Mouse (Mus musculus): ENCODE results near the gene Ahctf1. TPM values are rescaled to one million over a fixed set of nuclear protein-coding genes. Genes with fewer than 3 reads are reported as not detected.
A peak's percentile ranks its signal among the peaks of the same experiment; 100 is the strongest.

The Ahctf1 gene
- 17.5 and 19.2 TPM in 2 replicates for polyA plus RNA-seq (2014; fragmentation: Nextera tagmentation; extraction: Ambion mirVana)

DNA sequence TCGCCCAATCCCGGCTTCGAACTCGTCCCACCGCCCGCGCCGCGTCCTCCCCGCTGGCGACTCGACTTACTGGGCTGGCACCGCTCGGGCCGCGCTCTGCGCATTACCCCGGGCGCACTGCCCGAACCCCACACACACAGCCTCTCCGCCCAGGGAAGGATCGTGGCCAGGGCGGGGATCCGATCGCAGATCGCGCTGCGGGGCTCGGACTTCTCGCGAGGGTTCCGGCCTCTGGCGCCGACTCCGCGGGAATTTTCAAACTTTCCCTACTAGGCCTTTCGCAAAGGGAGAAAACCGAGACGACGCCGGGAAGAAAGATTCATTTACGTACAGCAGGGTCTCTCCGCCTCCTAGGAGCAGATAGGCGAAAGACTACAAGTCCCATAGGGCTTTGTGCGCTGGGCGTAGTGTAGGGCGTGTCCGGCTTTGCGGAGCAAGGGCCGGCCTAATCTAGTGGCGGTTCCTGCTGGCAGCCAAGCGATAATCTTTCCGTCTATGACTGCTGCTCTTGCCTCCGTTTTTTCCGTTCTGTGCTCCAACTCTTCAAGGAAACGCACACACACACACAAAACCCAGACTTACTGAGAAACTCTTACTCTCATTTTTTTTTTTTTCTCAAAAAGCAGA, at the start of gene Ahctf1:
Ahctf1 (minus strand) TSS at position 168 of the 627 bp plus-strand sequence.
- under 1% methylated on average over 56 of the region's 56 CpGs for WGBS
- no peaks in the 10 kb centered on the region for H3K27me3 ChIP-seq (ENCODE audit: control insufficient read depth, insufficient read depth, low read length)
- H3K4me1 ChIP-seq (replicated peaks; ENCODE audit: control insufficient read depth, insufficient read depth, low read length), result peaks cover 15% of the 10 kb centered on the region
- H3K36me3 ChIP-seq (replicated peaks; ENCODE audit: control insufficient read depth, insufficient read depth), result peaks cover 4% of the 10 kb centered on the region
- peak within 1 kb of the TSS; percentile 92 for H3K27ac ChIP-seq
- no peaks in the 10 kb centered on the region for H3K9me3 ChIP-seq (ENCODE audit: control insufficient read depth, low read length)
- DNase-seq (ENCODE audit: low spot score) (peak; percentile 99), ATAC-seq (ENCODE audit: low FRiP score) (peak; percentile 98)
- peak within 1 kb of the TSS; percentile 69 for H3K4me2 ChIP-seq (replicated peaks)
- H3K4me3 ChIP-seq (replicated peaks; ENCODE audit: low read length), result peak within 1 kb of the TSS; percentile 91
- H3K9ac ChIP-seq, result peak within 1 kb of the TSS; percentile 93

DNA sequence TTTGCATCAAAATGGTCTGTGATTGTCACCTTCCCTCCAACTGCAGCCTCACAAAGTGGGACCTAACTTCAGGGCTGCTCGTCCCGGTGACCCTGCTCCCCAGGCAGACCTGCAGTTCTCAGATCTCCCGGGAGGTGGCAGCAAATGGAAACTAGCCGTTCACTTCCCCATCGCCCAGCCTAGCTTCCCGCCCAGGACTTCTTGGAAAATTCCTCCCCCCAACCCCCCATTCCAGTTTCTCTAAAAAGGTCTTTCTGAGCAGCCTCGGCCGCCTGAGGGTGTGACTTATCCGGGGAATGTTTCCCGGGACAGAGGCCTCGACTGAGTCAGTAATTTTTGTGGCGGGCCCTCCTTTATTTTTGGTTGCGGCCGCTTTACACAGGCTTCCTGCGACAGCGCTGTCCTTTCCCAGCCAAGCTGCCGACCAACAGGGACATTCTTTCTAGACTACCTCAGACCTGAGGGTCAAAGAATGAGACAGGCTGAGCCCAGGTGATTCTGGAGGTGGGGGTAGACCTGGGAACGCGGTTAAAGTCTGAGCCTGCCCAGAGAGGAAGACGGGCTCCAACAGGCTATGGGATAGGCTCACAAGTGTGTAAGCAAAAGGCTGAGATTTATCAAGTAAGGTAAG, 44.4 kb upstream of the Ahctf1 start:
- Histone ChIP-seq H3K36me3 (replicated peaks; ENCODE audit: control insufficient read depth, insufficient read depth) (no peaks in the 10 kb centered on the region), H3K9me3 (ENCODE audit: control insufficient read depth, low read length) (no peaks in the 10 kb centered on the region), H3K27me3 (ENCODE audit: control insufficient read depth, insufficient read depth, low read length) (no peaks in the 10 kb centered on the region), H3K4me1 (replicated peaks; ENCODE audit: control insufficient read depth, insufficient read depth, low read length) (no peaks in the 10 kb centered on the region), H3K4me2 (replicated peaks) (peak overlapping the region; percentile 55), H3K27ac (no peak overlapping the region), H3K4me3 (replicated peaks; ENCODE audit: low read length) (peak overlapping the region; percentile 31), H3K9ac (peak overlapping the region; percentile 35)
- WGBS, result 4% methylated on average over 20 of the region's 20 CpGs
- ATAC-seq (ENCODE audit: low FRiP score) (peak; percentile 40; the same call in 1 of the 2 replicates), DNase-seq (ENCODE audit: low spot score) (peak; percentile 88)

DNA sequence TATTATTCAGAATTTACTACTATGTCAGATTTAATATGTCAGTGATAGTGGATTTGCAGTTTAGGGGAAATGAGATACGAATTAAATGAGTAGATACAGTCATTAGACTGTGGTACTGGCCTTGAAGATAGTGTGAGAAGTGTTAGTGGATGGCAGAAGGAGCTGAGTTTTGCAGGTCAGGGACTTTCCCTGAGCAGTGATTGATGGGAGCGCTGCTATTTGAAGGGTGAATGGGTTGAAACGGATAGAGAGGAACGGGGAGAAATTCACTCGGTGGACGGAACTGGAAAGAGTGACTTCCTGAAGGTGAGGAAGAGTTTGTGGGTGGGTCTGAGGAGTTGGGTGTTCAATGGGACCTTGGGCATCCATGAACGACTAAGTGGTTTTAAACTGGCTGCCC, 43.7 kb upstream of the Ahctf1 start:
- ATAC-seq (ENCODE audit: low FRiP score), result no peak
- 57% methylated on average over 7 of the region's 7 CpGs for WGBS
- Histone ChIP-seq H3K27ac (no peak overlapping the region), H3K4me2 (replicated peaks) (no peak overlapping the region), H3K36me3 (replicated peaks; ENCODE audit: control insufficient read depth, insufficient read depth) (no peaks in the 10 kb centered on the region), H3K4me3 (replicated peaks; ENCODE audit: low read length) (no peak overlapping the region), H3K9ac (no peak overlapping the region), H3K4me1 (replicated peaks; ENCODE audit: control insufficient read depth, insufficient read depth, low read length) (no peaks in the 10 kb centered on the region), H3K27me3 (ENCODE audit: control insufficient read depth, insufficient read depth, low read length) (no peaks in the 10 kb centered on the region), H3K9me3 (ENCODE audit: control insufficient read depth, low read length) (no peaks in the 10 kb centered on the region)
- no peak for DNase-seq (ENCODE audit: low spot score)

DNA sequence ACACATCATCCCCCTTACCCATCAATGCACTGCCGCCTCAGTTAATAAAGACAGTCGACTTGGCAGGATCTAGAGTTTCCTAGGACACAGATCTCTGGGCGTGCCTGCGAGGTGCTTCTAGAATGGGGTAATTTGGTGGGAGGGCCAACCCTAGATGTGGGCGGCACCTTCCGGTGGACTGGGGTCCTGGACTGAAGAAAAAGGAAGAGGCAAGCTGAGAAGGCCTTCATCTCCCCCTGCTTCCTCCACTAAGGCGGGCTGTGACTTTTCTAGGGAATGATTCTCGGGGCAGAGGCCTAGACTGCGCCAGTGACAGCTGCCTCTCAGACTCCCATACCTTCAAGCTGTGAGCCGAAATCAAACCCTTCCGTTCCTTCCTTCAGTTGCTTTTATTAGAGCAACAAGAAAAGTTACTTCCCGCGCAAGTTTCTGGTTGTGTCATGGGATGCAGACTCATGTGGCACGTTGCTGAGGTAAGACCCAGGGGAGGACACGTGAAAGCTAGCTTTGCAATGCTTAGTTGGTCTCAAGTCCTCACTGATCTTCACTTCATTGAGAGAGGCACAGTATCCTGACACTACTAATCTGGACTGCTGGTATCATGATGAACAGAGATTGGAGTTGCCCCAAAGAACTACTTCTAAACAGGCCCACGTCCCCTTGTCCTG, 42.5 kb upstream of the Ahctf1 start:
- Histone ChIP-seq H3K27ac (no peak overlapping the region), H3K27me3 (ENCODE audit: control insufficient read depth, insufficient read depth, low read length) (no peaks in the 10 kb centered on the region), H3K4me2 (replicated peaks) (no peak overlapping the region), H3K4me1 (replicated peaks; ENCODE audit: control insufficient read depth, insufficient read depth, low read length) (no peaks in the 10 kb centered on the region), H3K36me3 (replicated peaks; ENCODE audit: control insufficient read depth, insufficient read depth) (no peaks in the 10 kb centered on the region), H3K9ac (no peak overlapping the region), H3K4me3 (replicated peaks; ENCODE audit: low read length) (no peak overlapping the region), H3K9me3 (ENCODE audit: control insufficient read depth, low read length) (no peaks in the 10 kb centered on the region)
- ATAC-seq (ENCODE audit: low FRiP score) (no peak), DNase-seq (ENCODE audit: low spot score) (no peak)
- WGBS, result 86% methylated on average over 16 of the region's 16 CpGs

DNA sequence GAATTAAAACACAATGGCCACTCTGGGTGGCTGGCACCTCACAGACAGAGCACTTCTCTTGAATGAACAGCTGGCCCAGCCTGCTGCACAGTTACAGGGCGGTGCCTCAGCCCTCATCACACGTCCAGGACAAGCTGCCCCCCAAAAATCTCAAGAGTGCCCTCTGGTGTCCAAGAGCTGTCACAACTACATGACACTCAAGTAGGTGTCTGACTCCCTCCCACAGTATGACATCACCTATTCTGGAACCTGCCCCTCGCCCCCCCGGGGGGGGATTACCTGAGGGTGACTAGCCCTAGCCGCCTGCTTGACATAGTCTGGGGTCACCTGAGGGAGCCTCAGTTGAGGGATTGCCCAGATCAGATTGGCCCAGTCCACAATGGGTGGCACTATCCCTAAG, 41.4 kb upstream of the Ahctf1 start:
- no peaks in the 10 kb centered on the region for H3K4me1 ChIP-seq (replicated peaks; ENCODE audit: control insufficient read depth, insufficient read depth, low read length)
- ATAC-seq (ENCODE audit: low FRiP score), result peak; percentile 31; the same call in 1 of the 2 replicates
- H3K4me3 ChIP-seq (replicated peaks; ENCODE audit: low read length), result no peak overlapping the region
- H3K4me2 ChIP-seq (replicated peaks), result no peak overlapping the region
- H3K27ac ChIP-seq, result no peak overlapping the region
- no peak overlapping the region for H3K9ac ChIP-seq
- DNase-seq (ENCODE audit: low spot score), result no peak
- WGBS, result 24% methylated on average over 5 of the region's 5 CpGs
- no peaks in the 10 kb centered on the region for H3K36me3 ChIP-seq (replicated peaks; ENCODE audit: control insufficient read depth, insufficient read depth)
- H3K9me3 ChIP-seq (ENCODE audit: control insufficient read depth, low read length), result no peaks in the 10 kb centered on the region
- H3K27me3 ChIP-seq (ENCODE audit: control insufficient read depth, insufficient read depth, low read length), result no peaks in the 10 kb centered on the region

DNA sequence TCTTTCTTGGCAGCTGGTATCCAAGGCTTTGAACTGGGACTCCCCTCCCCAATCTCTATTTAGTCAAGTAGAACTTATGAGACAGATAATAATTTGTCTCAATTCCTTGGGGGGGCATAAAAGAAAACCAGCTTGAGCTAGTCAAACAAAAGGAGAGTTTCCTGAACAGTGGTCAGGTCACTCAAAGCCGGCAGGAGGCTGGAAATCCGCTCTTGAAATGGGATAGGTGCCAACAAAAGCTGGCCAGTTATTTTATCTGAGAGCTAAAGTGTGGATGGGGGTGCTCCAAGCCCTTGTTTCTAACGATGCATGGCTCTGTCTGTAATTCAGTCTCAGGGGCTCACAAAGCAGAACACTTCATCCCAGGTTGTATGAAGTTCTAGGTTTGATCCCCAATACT, 40.5 kb upstream of the Ahctf1 start:
- no peak overlapping the region for H3K27ac ChIP-seq
- no peaks in the 10 kb centered on the region for H3K27me3 ChIP-seq (ENCODE audit: control insufficient read depth, insufficient read depth, low read length)
- H3K4me3 ChIP-seq (replicated peaks; ENCODE audit: low read length), result no peak overlapping the region
- no peak overlapping the region for H3K4me2 ChIP-seq (replicated peaks)
- 44% methylated on average over 3 of the region's 3 CpGs for WGBS
- H3K9me3 ChIP-seq (ENCODE audit: control insufficient read depth, low read length), result no peaks in the 10 kb centered on the region
- H3K36me3 ChIP-seq (replicated peaks; ENCODE audit: control insufficient read depth, insufficient read depth), result no peaks in the 10 kb centered on the region
- H3K4me1 ChIP-seq (replicated peaks; ENCODE audit: control insufficient read depth, insufficient read depth, low read length), result no peaks in the 10 kb centered on the region
- DNase-seq (ENCODE audit: low spot score), result no peak
- H3K9ac ChIP-seq, result no peak overlapping the region
- ATAC-seq (ENCODE audit: low FRiP score), result no peak

DNA sequence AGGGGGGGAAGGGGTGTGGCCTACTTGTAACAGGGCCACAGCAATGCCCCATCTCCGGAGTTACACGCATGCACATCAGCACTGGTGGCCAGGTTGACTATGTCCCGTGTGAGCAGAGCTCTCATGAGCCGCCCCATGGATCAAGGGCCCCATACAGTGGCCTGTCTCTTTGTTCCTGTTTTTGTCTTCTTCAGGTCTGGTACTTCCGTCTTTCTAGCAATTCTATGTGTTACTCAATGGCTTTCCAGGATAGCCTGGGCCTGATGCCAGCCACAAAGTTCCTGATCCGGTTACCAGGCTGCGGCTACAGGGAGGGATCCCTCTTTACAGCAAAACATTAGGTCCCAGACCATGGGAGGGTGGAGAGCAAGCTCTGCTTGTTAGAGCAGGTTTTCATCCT, 39.1 kb upstream of the Ahctf1 start:
- Histone ChIP-seq H3K9me3 (ENCODE audit: control insufficient read depth, low read length) (no peaks in the 10 kb centered on the region), H3K4me2 (replicated peaks) (no peak overlapping the region), H3K4me3 (replicated peaks; ENCODE audit: low read length) (no peak overlapping the region), H3K27ac (no peak overlapping the region), H3K4me1 (replicated peaks; ENCODE audit: control insufficient read depth, insufficient read depth, low read length) (no peaks in the 10 kb centered on the region), H3K27me3 (ENCODE audit: control insufficient read depth, insufficient read depth, low read length) (no peaks in the 10 kb centered on the region), H3K36me3 (replicated peaks; ENCODE audit: control insufficient read depth, insufficient read depth) (no peaks in the 10 kb centered on the region), H3K9ac (no peak overlapping the region)
- WGBS, result 76% methylated on average over 7 of the region's 7 CpGs
- peak; percentile 38 for DNase-seq (ENCODE audit: low spot score)
- no peak for ATAC-seq (ENCODE audit: low FRiP score)

DNA sequence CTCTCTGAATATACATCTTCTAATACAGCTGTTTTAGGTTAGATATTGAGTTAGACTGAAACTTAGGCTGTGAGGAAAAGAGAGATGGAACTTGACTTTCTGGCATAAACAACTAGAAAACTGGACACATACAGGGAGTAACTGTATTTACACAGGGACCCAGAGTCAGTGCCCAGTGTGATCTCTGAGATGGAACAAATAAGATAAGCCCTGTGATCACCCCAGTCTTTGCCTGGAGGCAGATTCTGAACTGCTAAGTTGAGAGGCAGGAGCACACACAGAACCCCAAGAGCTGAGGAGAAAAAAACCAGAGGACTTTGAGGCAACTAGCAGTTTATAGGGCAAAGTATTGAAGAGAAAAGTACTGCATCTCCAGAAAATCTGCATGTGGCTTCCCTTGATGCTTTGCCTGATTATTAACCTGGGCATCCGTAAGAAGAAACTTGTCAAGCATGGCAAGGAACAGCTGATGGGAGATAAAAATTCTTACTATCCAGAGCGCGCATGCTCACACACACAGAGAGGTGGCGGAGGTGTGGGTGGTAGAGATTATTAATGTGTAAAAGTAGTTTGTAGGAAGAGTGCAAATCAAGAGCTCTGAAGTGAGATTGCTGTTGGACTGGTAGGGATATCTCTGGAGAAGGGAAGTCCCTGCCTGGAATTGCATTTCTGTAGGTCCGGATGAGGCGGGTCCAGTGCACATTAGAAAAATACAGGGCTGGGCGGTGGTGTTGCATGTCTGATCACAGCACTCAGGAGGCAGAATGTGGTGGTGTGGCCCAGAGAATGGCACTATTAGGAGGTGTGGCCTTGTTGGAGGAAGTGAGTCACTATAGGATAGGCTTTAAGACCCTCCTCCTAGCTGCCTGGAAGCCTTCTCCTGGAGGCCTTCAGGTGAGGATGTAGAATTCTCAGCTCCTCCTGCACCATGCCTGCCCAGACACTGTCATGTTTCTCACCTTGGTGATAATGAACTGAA, 33.2 kb upstream of the Ahctf1 start:
- Histone ChIP-seq H3K36me3 (replicated peaks; ENCODE audit: control insufficient read depth, insufficient read depth) (no peaks in the 10 kb centered on the region), H3K27me3 (ENCODE audit: control insufficient read depth, insufficient read depth, low read length) (no peaks in the 10 kb centered on the region), H3K9me3 (ENCODE audit: control insufficient read depth, low read length) (0 out of 2 replicates have a peak, but pooled peaks cover 10% of the 10 kb centered on the region), H3K4me3 (replicated peaks; ENCODE audit: low read length) (no peak overlapping the region), H3K9ac (no peak overlapping the region), H3K4me2 (replicated peaks) (no peak overlapping the region), H3K4me1 (replicated peaks; ENCODE audit: control insufficient read depth, insufficient read depth, low read length) (no peaks in the 10 kb centered on the region), H3K27ac (no peak overlapping the region)
- ATAC-seq (ENCODE audit: low FRiP score) (no peak), DNase-seq (ENCODE audit: low spot score) (no peak)
- WGBS, result 93% methylated on average over 7 of the region's 7 CpGs

Data from hindbrain, embryonic 14.5 days (tissue).